Mouse (Mus musculus) liver, embryonic 11.5 days (tissue): ENCODE measurements around the gene Gm49361. TPM values are rescaled to one million over a fixed set of nuclear protein-coding genes. Genes with fewer than 3 reads are reported as not detected.
A peak's percentile ranks its signal among the peaks of the same experiment; 100 is the strongest.
"Not testable (repeated sequence)": the region's sequence is repeated elsewhere in the genome, so short reads cannot be mapped to it uniquely, and the experiment has no call there.

Experiments used
- ATAC-seq: fragments of 200-750 bp; cut with Nextera tagmentation; replicated peaks from 2 replicates; pipeline ENCODE4 v1.8.0; 2017; ENCODE audit warnings: moderate number of reproducible peaks, mild to moderate bottlenecking, moderate TSS enrichment, moderate library complexity; ENCODE audit not compliant: low FRiP score
- DNase-seq: peaks from one replicate; pipeline ENCODE4 v3.0.0-alpha.2; 2017; ENCODE audit warnings: low spot score
- H3K27ac ChIP-seq: fragments of 300-500 bp; sonication (generic); 2 replicates; pipeline ENCODE4 v1.5.1; 2014; ENCODE audit warnings: mild to moderate bottlenecking, low read depth, low read length, control low read depth
- H3K27me3 ChIP-seq: fragments of 300-500 bp; sonication (generic); replicated peaks from 2 replicates; pipeline ENCODE4 v1.6.1; 2014; ENCODE audit warnings: low read length, mixed read lengths; ENCODE audit not compliant: control insufficient read depth, insufficient read depth
- H3K36me3 ChIP-seq: fragments of 300-500 bp; sonication (generic); 2 replicates; pipeline ENCODE4 v1.6.1; 2014; ENCODE audit warnings: mild to moderate bottlenecking, low read length, moderate library complexity, mixed read lengths; ENCODE audit not compliant: control insufficient read depth, insufficient read depth
- H3K4me1 ChIP-seq: fragments of 300-500 bp; sonication (generic); replicated peaks from 2 replicates; pipeline ENCODE4 v1.6.1; 2014; ENCODE audit warnings: low read length, mixed read lengths; ENCODE audit not compliant: control insufficient read depth, insufficient read depth
- H3K4me2 ChIP-seq: fragments of 300-500 bp; sonication (generic); 2 replicates; pipeline ENCODE4 v1.6.1; 2014; ENCODE audit warnings: mild to moderate bottlenecking, control low read depth, moderate library complexity
- H3K4me3 ChIP-seq: fragments of 300-500 bp; sonication (generic); 2 replicates; pipeline ENCODE4 v1.5.1; 2014; ENCODE audit warnings: low read depth, low read length, control low read depth
- H3K9ac ChIP-seq: fragments of 300-500 bp; sonication (generic); 2 replicates; pipeline ENCODE4 v1.6.1; 2014; ENCODE audit warnings: low read depth, low read length, control low read depth
- H3K9me3 ChIP-seq: fragments of 300-500 bp; sonication (generic); 2 replicates; pipeline ENCODE4 v1.6.1; 2016; ENCODE audit warnings: low read length, inconsistent platforms, mixed read lengths; ENCODE audit not compliant: control insufficient read depth
- WGBS: fragments of 180-500 bp; shearing (Covaris S2); extraction: QIAGEN DNeasy Blood & Tissue Kit; methylation state at CpG from one replicate; pipeline ENCODE4 v1.1.7; 2014; 5-methylcytosine and 5-hydroxymethylcytosine counted together
- polyA plus RNA-seq: library from polyadenylated mRNA; unstranded; fragments of >200 nt; fragmentation: Nextera tagmentation; extraction: Ambion mirVana; gene quantifications from 2 replicates; pipeline ENCODE4 v1.2.1, GENCODE M21; 2014

The Gm49361 gene
- polyA plus RNA-seq, 1 experiment from 2014 or later, result not detected

GRCm38 (mm10) chr14:57758237-57758636 is 12.3 kb upstream of the Gm49361 start, which contains the start of gene Lats2:
Gene Lats2, minus strand, starts transcription at chr14:57758388.
- H3K4me2 ChIP-seq, result no peak within 1 kb of the TSS
- H3K36me3 ChIP-seq, result no peaks in the 10 kb centered on the region
- no peaks in the 10 kb centered on the region for H3K9me3 ChIP-seq
- no peak for DNase-seq
- H3K27ac ChIP-seq, result no peak within 1 kb of the TSS
- no peak for ATAC-seq
- 88% methylated on average over 4 of the region's 4 CpGs for WGBS
- no peak within 1 kb of the TSS for H3K4me3 ChIP-seq
- no peaks in the 10 kb centered on the region for H3K27me3 ChIP-seq
- H3K4me1 ChIP-seq, result peaks cover 8% of the 10 kb centered on the region
- H3K9ac ChIP-seq, result no peak within 1 kb of the TSS

DNA sequence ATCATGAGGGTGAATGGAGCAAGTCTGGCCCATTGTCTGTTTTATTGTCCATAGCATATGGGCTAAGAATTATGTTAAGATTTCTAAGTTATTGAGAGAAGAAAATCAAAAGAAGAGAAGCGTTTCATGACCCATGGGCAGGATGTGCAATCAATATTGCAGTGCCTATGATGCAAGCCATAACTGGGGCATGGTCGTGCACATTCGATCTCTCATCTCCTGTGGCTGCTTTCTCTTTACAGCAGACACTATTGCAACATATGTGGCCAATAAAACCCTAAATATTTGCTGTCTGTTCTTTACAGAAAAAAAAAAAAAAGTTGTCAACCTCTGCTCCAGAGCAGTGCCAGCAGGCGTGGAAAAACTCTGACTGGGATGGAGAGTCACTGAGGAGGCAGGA is 10.2 kb upstream of the Gm49361 start:
- 77% methylated on average over 4 of the region's 4 CpGs for WGBS
- Histone ChIP-seq H3K9me3 (no peaks in the 10 kb centered on the region), H3K4me1 (peaks cover 22% of the 10 kb centered on the region), H3K4me2 (no peak overlapping the region), H3K9ac (no peak overlapping the region), H3K27ac (no peak overlapping the region), H3K36me3 (no peaks in the 10 kb centered on the region), H3K27me3 (no peaks in the 10 kb centered on the region), H3K4me3 (no peak overlapping the region)
- DNase-seq (no peak), ATAC-seq (no peak)

DNA sequence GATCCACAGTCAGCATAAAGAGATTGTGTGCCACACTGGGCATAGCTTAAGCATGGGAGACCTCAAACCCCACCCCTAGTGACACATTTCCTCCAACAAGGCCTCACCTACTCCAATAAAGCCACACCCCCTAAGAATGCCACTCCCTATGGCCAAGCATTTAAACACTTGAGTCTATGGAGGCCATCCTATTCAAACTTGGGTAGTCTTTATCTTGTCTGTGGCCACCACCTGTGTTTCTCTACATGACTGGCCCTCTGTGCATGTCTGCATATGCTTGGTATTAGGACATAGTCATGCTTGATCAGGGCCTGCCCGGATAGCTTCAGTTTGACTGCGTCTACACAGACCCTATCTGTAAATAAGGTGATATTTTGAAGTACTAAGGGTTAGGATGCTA is 9.8 kb upstream of the Gm49361 start:
- WGBS, result 78% methylated on average over 2 of the region's 2 CpGs
- Histone ChIP-seq H3K9me3 (no peaks in the 10 kb centered on the region), H3K9ac (no peak overlapping the region), H3K27ac (no peak overlapping the region), H3K4me1 (peaks cover 22% of the 10 kb centered on the region), H3K4me3 (no peak overlapping the region), H3K27me3 (no peaks in the 10 kb centered on the region), H3K36me3 (no peaks in the 10 kb centered on the region), H3K4me2 (no peak overlapping the region)
- peak; percentile 62 for ATAC-seq
- no peak for DNase-seq

- no peaks in the 10 kb centered on the region for H3K36me3 ChIP-seq
- H3K27ac ChIP-seq, result peak overlapping the region; percentile 59
- no peaks in the 10 kb centered on the region for H3K9me3 ChIP-seq
- H3K4me2 ChIP-seq, result peak overlapping the region; percentile 40
- H3K27me3 ChIP-seq, result no peaks in the 10 kb centered on the region
- peak; percentile 80 for ATAC-seq
- 19% methylated on average over 9 of the region's 9 CpGs for WGBS
- DNase-seq, result peak; percentile 36
- no peak overlapping the region for H3K4me3 ChIP-seq
- H3K4me1 ChIP-seq, result peaks cover 25% of the 10 kb centered on the region
- H3K9ac ChIP-seq, result no peak overlapping the region
These were observed 7.6 kb upstream of the Gm49361 start for GRCm38 (mm10) chr14:57753351-57753992.

DNA sequence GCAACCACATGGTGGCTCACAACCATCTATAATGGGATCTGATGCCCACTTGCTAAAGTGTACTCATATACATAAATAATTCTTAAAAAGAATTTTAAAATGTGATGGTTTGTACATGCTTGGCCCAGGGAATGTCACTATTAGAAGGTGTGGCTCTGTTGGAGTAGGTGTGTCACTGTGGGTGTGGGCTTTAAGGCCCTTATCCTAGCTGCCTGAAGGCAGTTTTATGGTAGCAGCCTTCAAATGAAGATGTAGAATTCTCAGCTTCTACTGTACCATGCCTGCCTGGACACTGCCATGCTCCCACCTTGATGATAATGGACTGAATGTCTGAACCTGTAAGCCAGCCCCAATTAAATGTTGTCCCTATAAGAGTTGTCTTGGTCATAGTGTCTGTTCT is 5.1 kb upstream of the Gm49361 start:
- H3K4me3 ChIP-seq, H3K36me3 ChIP-seq, DNase-seq, H3K9ac ChIP-seq, H3K9me3 ChIP-seq, H3K27me3 ChIP-seq, H3K27ac ChIP-seq, H3K4me2 ChIP-seq: not testable (repeated sequence)
- ATAC-seq, result peak; percentile 77
- peaks cover 25% of the 10 kb centered on the region for H3K4me1 ChIP-seq

- no peak for ATAC-seq
- Histone ChIP-seq H3K27ac (no peak overlapping the region), H3K4me2 (no peak overlapping the region), H3K9ac (no peak overlapping the region), H3K9me3 (no peaks in the 10 kb centered on the region), H3K36me3 (no peaks in the 10 kb centered on the region), H3K27me3 (peaks cover 13% of the 10 kb centered on the region), H3K4me3 (no peak overlapping the region), H3K4me1 (peaks cover 25% of the 10 kb centered on the region)
- DNase-seq, result no peak
- WGBS, result 62% methylated on average over 2 of the region's 2 CpGs
These were observed 3.6 kb upstream of the Gm49361 start for GRCm38 (mm10) chr14:57749501-57749900.

DNA sequence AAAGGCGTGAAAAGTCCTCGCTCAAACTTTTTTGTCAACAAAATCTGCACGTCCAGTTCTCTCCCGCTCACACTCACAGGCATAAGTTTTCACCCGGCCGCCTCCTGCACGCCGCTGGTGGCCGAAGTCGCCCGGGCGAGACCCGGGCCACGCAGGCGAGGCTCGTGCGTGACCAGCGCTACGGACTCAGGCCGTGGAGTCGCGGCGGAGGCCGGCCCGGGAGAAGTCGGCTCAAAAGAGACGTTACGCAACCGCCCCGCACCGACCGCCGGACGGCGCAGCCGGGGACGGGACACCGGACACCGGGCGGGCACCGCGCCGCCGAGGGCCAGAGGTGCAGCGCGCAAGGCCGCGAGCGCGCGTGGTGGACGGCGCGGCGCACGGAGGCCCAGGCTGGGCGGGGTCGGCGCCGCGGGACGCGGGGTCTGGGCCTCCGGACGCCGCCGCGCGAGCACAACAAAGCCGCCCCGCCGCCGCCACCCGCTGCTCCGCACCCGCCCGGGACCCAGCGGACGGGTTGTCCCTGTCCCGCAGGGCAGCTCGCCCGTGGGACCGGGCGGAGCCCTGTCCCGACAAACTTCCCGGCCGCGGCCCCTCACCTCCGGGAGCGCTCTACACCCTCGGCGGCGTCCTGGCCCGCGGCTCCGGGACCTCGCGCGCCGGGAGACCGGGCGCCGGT is 473 bp downstream of the Gm49361 start:
- Histone ChIP-seq H3K27ac (peak overlapping the region; percentile 79), H3K27me3 (peaks cover 21% of the 10 kb centered on the region), H3K4me1 (peaks cover under 1% of the 10 kb centered on the region; the same call in 1 of the 2 replicates), H3K4me3 (peak overlapping the region; percentile 93), H3K4me2 (peak overlapping the region; percentile 98), H3K9me3 (no peaks in the 10 kb centered on the region), H3K9ac (peak overlapping the region; percentile 86), H3K36me3 (no peaks in the 10 kb centered on the region)
- WGBS, result under 1% methylated on average over 95 of the region's 103 CpGs
- peak; percentile 49 for DNase-seq
- peak; percentile 61 for ATAC-seq

DNA sequence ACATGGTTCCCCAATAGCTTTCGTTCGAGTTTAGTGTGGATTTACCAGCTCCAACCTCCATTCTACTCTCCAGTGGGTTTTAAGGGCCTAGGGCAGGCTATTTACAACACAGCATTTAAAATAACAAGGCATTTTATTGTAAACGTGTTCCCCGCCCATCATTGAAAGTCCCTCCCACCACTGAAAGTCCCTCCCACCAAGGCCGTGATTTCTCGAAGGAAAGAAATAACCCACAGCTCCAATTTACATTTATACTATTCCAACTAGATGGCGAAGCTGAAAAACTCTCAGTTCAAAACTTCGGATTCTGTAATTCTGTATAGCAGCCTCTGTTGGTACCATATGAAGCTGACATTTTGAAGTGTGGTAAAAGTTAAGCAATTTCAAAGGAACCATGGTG is 1.4 kb downstream of the Gm49361 start:
- Histone ChIP-seq H3K4me3 (peak overlapping the region; percentile 93), H3K27ac (no peak overlapping the region), H3K9me3 (no peaks in the 10 kb centered on the region), H3K27me3 (peaks cover 21% of the 10 kb centered on the region), H3K4me1 (no peaks in the 10 kb centered on the region; the same call in 1 of the 2 replicates), H3K9ac (no peak overlapping the region), H3K4me2 (peak overlapping the region; percentile 98), H3K36me3 (no peaks in the 10 kb centered on the region)
- 5% methylated on average over 8 of the region's 8 CpGs for WGBS
- DNase-seq, result no peak
- ATAC-seq, result no peak

GRCm38 (mm10) chr14:57740651-57741050 is 5.3 kb downstream of the Gm49361 start:
- H3K9ac ChIP-seq, result no peak overlapping the region
- H3K27ac ChIP-seq, result no peak overlapping the region
- H3K27me3 ChIP-seq, result peaks cover 18% of the 10 kb centered on the region
- no peaks in the 10 kb centered on the region for H3K9me3 ChIP-seq
- H3K4me1 ChIP-seq, result peaks cover 11% of the 10 kb centered on the region; the same call in 1 of the 2 replicates
- H3K36me3 ChIP-seq, result no peaks in the 10 kb centered on the region
- WGBS, result 75% methylated on average over 8 of the region's 8 CpGs
- H3K4me2 ChIP-seq, result no peak overlapping the region
- DNase-seq (no peak), ATAC-seq (no peak)
- H3K4me3 ChIP-seq, result no peak overlapping the region
